Mouse (Mus musculus) kidney, embryonic 14.5 days (tissue): ENCODE measurements at regions not wholly inside any gene's neighbourhood (a gene's known extent, or its start where the extent isn't known, plus 50 kb on each side); places are given as distances from the start of the nearest gene placed in this dataset.
"Not testable (repeated sequence)": the region's sequence is repeated elsewhere in the genome, so short reads cannot be mapped to it uniquely, and the experiment has no call there.

Experiments
- ATAC-seq: fragments of 200-750 bp; cut with Nextera tagmentation; 2 replicates; pipeline ENCODE4 v1.8.0; 2017; ENCODE audit warnings: moderate number of reproducible peaks, mild to moderate bottlenecking, moderate TSS enrichment, moderate library complexity; ENCODE audit not compliant: low FRiP score, low TSS enrichment
- H3K27ac ChIP-seq: fragments of 300-500 bp; sonication (generic); 2 replicates; pipeline ENCODE4 v1.5.1; 2014; ENCODE audit warnings: low read depth, mild to moderate bottlenecking, low read length, moderate library complexity, mixed read lengths
- H3K27me3 ChIP-seq: fragments of 300-500 bp; sonication (generic); 2 replicates; pipeline ENCODE4 v1.6.1; 2014; ENCODE audit warnings: mild to moderate bottlenecking, low read length; ENCODE audit not compliant: control insufficient read depth, insufficient read depth
- H3K36me3 ChIP-seq: fragments of 300-500 bp; sonication (generic); 2 replicates; pipeline ENCODE4 v1.6.1; 2014; ENCODE audit warnings: low read length, mixed read lengths; ENCODE audit not compliant: control insufficient read depth, insufficient read depth
- H3K4me1 ChIP-seq: fragments of 300-500 bp; sonication (generic); 2 replicates; pipeline ENCODE4 v1.6.1; 2014; ENCODE audit warnings: low read length, mixed read lengths; ENCODE audit not compliant: control insufficient read depth, insufficient read depth
- H3K4me2 ChIP-seq: fragments of 300-500 bp; sonication (generic); replicated peaks from 2 replicates; pipeline ENCODE4 v1.6.1; 2014; ENCODE audit warnings: low read depth, mild to moderate bottlenecking, low read length
- H3K4me3 ChIP-seq: fragments of 300-500 bp; sonication (generic); 2 replicates; pipeline ENCODE4 v1.5.1; 2014; ENCODE audit warnings: mild to moderate bottlenecking, low read length
- H3K9ac ChIP-seq: fragments of 300-500 bp; sonication (generic); 2 replicates; pipeline ENCODE4 v1.6.1; 2014; ENCODE audit warnings: low read depth, mild to moderate bottlenecking, low read length, moderate library complexity
- H3K9me3 ChIP-seq: fragments of 300-500 bp; sonication (generic); 2 replicates; pipeline ENCODE4 v1.6.1; 2016; ENCODE audit warnings: low read length; ENCODE audit not compliant: control insufficient read depth
- WGBS: fragments of 180-500 bp; shearing (Covaris S2); extraction: QIAGEN DNeasy Blood & Tissue Kit; methylation state at CpG from one replicate; pipeline ENCODE4 v1.1.7; 2014; 5-methylcytosine and 5-hydroxymethylcytosine counted together

- H3K36me3 ChIP-seq, ATAC-seq, H3K27me3 ChIP-seq: not testable (repeated sequence)
Observed at GRCm38 (mm10) chr13:11030874-11031273, 670.2 kb upstream of the Chrm3 start.

GRCm38 (mm10) chr13:11030381-11030780 is 669.7 kb upstream of the Chrm3 start:
- Histone ChIP-seq H3K27me3 (no peaks in the 10 kb centered on the region), H3K36me3 (no peaks in the 10 kb centered on the region), H3K27ac (no peak overlapping the region), H3K4me3 (no peak overlapping the region), H3K4me1 (no peaks in the 10 kb centered on the region), H3K9me3 (no peaks in the 10 kb centered on the region), H3K9ac (no peak overlapping the region), H3K4me2 (no peak overlapping the region)
- ATAC-seq: no peak
- WGBS: 84% methylated on average over 4 of the region's 4 CpGs

More at GRCm38 (mm10) chr13:11030874-11031273, 670.2 kb upstream of the Chrm3 start:
- H3K4me3 ChIP-seq, H3K9me3 ChIP-seq, H3K9ac ChIP-seq, H3K27ac ChIP-seq, H3K4me2 ChIP-seq, H3K4me1 ChIP-seq: not testable (repeated sequence)

- Histone ChIP-seq H3K9me3 (no peaks in the 10 kb centered on the region), H3K4me1 (no peaks in the 10 kb centered on the region), H3K27me3 (no peaks in the 10 kb centered on the region), H3K36me3 (no peaks in the 10 kb centered on the region), H3K27ac (no peak overlapping the region), H3K4me2 (no peak overlapping the region), H3K4me3 (no peak overlapping the region), H3K9ac (no peak overlapping the region)
- 69% methylated on average over 3 of the region's 3 CpGs for WGBS
- ATAC-seq: no peak
Observed at GRCm38 (mm10) chr13:11025918-11026317, 665.3 kb upstream of the Chrm3 start.

GRCm38 (mm10) chr13:11024441-11024840 is 663.8 kb upstream of the Chrm3 start:
- ATAC-seq: no peak
- H3K27me3 ChIP-seq: no peaks in the 10 kb centered on the region
- H3K36me3 ChIP-seq: no peaks in the 10 kb centered on the region
- no peaks in the 10 kb centered on the region for H3K4me1 ChIP-seq
- no peaks in the 10 kb centered on the region for H3K9me3 ChIP-seq
- no peak overlapping the region for H3K27ac ChIP-seq
- H3K4me2 ChIP-seq: no peak overlapping the region
- H3K9ac ChIP-seq: no peak overlapping the region
- 88% methylated on average over 2 of the region's 2 CpGs for WGBS
- no peak overlapping the region for H3K4me3 ChIP-seq

GRCm38 (mm10) chr13:11017584-11017983 is 656.9 kb upstream of the Chrm3 start:
- Histone ChIP-seq H3K9ac (no peak overlapping the region), H3K9me3 (no peaks in the 10 kb centered on the region), H3K4me3 (no peak overlapping the region), H3K27me3 (no peaks in the 10 kb centered on the region), H3K4me1 (no peaks in the 10 kb centered on the region), H3K4me2 (no peak overlapping the region), H3K36me3 (no peaks in the 10 kb centered on the region), H3K27ac (no peak overlapping the region)
- ATAC-seq: no peak
- WGBS: 92% methylated on average over 7 of the region's 7 CpGs

GRCm38 (mm10) chr13:11005374-11005773 is 644.7 kb upstream of the Chrm3 start:
- Histone ChIP-seq H3K27ac (no peak overlapping the region), H3K4me1 (no peaks in the 10 kb centered on the region), H3K9ac (no peak overlapping the region), H3K4me2 (no peak overlapping the region), H3K36me3 (no peaks in the 10 kb centered on the region), H3K9me3 (no peaks in the 10 kb centered on the region), H3K27me3 (no peaks in the 10 kb centered on the region), H3K4me3 (no peak overlapping the region)
- ATAC-seq: no peak
- WGBS: 56% methylated on average over 4 of the region's 4 CpGs

- H3K27ac ChIP-seq: no peak overlapping the region
- no peak overlapping the region for H3K4me3 ChIP-seq
- H3K9ac ChIP-seq: no peak overlapping the region
- H3K9me3 ChIP-seq: no peaks in the 10 kb centered on the region
- WGBS: 94% methylated on average over 3 of the region's 3 CpGs
- H3K4me1 ChIP-seq: no peaks in the 10 kb centered on the region
- H3K36me3 ChIP-seq: no peaks in the 10 kb centered on the region
- no peaks in the 10 kb centered on the region for H3K27me3 ChIP-seq
- H3K4me2 ChIP-seq: no peak overlapping the region
- no peak for ATAC-seq
Observed at GRCm38 (mm10) chr13:10991151-10991550, 630.5 kb upstream of the Chrm3 start.

GRCm38 (mm10) chr13:10990503-10991025 is 629.9 kb upstream of the Chrm3 start:
- H3K9me3 ChIP-seq: no peaks in the 10 kb centered on the region
- no peaks in the 10 kb centered on the region for H3K36me3 ChIP-seq
- no peaks in the 10 kb centered on the region for H3K4me1 ChIP-seq
- H3K4me2 ChIP-seq: no peak overlapping the region
- H3K4me3 ChIP-seq: no peak overlapping the region
- H3K27ac ChIP-seq: no peak overlapping the region
- ATAC-seq: no peak
- H3K27me3 ChIP-seq: no peaks in the 10 kb centered on the region
- H3K9ac ChIP-seq: no peak overlapping the region
- 89% methylated on average over 4 of the region's 4 CpGs for WGBS

GRCm38 (mm10) chr13:10989095-10989814 is 628.6 kb upstream of the Chrm3 start:
- no peak for ATAC-seq
- Histone ChIP-seq H3K4me3 (no peak overlapping the region), H3K36me3 (no peaks in the 10 kb centered on the region), H3K4me2 (no peak overlapping the region), H3K27ac (no peak overlapping the region), H3K27me3 (no peaks in the 10 kb centered on the region), H3K9me3 (no peaks in the 10 kb centered on the region), H3K9ac (no peak overlapping the region), H3K4me1 (no peaks in the 10 kb centered on the region)
- 87% methylated on average over 6 of the region's 6 CpGs for whole genome bisulfite sequencing
